Mouse (Mus musculus) cortical plate, adult 2 months (tissue): ENCODE data around the gene Gm21761.
"Not testable (repeated sequence)": the region's sequence is repeated elsewhere in the genome, so short reads cannot be mapped to it uniquely, and the experiment has no call there.

ENCODE experiments used
- CTCF ChIP-seq: fragments of 200-500 bp; IDR thresholded peaks from 2 replicates; pipeline ENCODE4 v1.5.1; 2011; ENCODE audit warnings: mild to moderate bottlenecking, control low read depth, low read length; ENCODE audit not compliant: insufficient read depth; ENCODE audit errors: extremely low read depth
- POLR2A ChIP-seq: fragments of 200-500 bp; IDR thresholded peaks from 2 replicates; pipeline ENCODE4 v1.6.1; 2011; ENCODE audit warnings: mild to moderate bottlenecking, low read length, control low read depth; ENCODE audit not compliant: insufficient read depth; ENCODE audit errors: extremely low read depth

DNA sequence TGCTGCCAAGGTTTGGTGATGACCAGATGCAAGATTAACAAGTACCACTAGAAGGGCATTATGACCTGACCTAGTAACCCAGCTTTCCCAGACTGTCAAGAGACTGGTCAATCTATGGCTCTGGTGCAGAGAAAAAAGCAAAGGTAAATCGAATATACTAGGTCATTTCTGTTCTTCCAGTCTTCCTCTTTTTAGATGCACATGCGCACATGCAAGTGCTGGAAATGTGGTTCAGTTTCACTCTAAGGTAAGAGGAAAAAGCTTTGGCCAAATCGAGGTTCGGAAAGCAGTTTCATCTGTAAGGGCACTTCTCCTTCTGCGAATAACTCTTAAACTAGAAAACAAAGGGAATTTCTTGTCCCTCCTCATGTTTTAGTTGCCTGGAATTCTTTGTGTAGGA, 26.5 kb upstream of the Gm21761 start:
- not testable (repeated sequence) for TF ChIP-seq POLR2A, CTCF
